In genomic region chr14:121994846-121995556, GRCm38 (mm10) we compare ENCODE assay signal across 24 mouse cellular contexts. TPM values are rescaled to one million over a fixed set of nuclear protein-coding genes. Genes with fewer than 3 reads are reported as not detected.
DNase-seq lines count a peak whose midpoint lies in the region; ATAC-seq and TF ChIP-seq lines count a peak whose summit lies in the region.
"Had no signal": no experiment of that assay in that cellular context is flagged by ENCODE, and none has a peak within 500 bp of the region (broad histone marks: within the 10 kb centered on the region; RNA-seq: fewer than 3 reads in every experiment).

No protein-coding gene starts in this region.

- no peak for ATAC-seq in intestine, embryonic 14.5 days (replicated peaks; ENCODE audit: low FRiP score, low TSS enrichment, low read depth)
- no peak for ATAC-seq in intestine, embryonic 15.5 days
- ATAC-seq in megakaryocyte, adult 5-6 weeks (ENCODE audit: poor library complexity, severe bottlenecking): peak; percentile 79
- ATAC-seq in hindbrain, embryonic 13.5 days (ENCODE audit: low FRiP score): no peak
- ATAC-seq: Patski had no signal

- H3K4me1 ChIP-seq in intestine, embryonic 14.5 days (replicated peaks; ENCODE audit: control insufficient read depth, insufficient read depth, low read length): no peaks in the 10 kb centered on the region
- no peaks in the 10 kb centered on the region for H3K4me1 ChIP-seq in intestine, embryonic 15.5 days (replicated peaks)
- H3K4me1 ChIP-seq in bone marrow, adult 2 months (ENCODE audit: control insufficient read depth, insufficient read depth, low read length): peaks cover 14% of the 10 kb centered on the region
- H3K4me1 ChIP-seq in hindbrain, embryonic 13.5 days (replicated peaks): no peaks in the 10 kb centered on the region
- H3K4me1 ChIP-seq: midbrain, embryonic 10.5 days had no signal

- peaks cover 30% of the 10 kb centered on the region for H3K36me3 ChIP-seq in intestine, embryonic 14.5 days (ENCODE audit: control insufficient read depth, insufficient read depth, low read length)
- H3K36me3 ChIP-seq in intestine, embryonic 15.5 days: peaks cover 3% of the 10 kb centered on the region; the same call in 1 of the 2 replicates
- H3K36me3 ChIP-seq in hindbrain, embryonic 13.5 days: peaks cover 36% of the 10 kb centered on the region

- H3K9ac ChIP-seq in intestine, embryonic 14.5 days (ENCODE audit: low read length): no peak overlapping the region
- H3K9ac ChIP-seq in intestine, embryonic 15.5 days: no peak overlapping the region
- no peak overlapping the region for H3K9ac ChIP-seq in hindbrain, embryonic 13.5 days
- H3K9ac ChIP-seq: heart, embryonic 15.5 days; limb, embryonic 13.5 days had no signal

- DNase-seq in intestine, embryonic 14.5 days (ENCODE audit: low spot score): peak; percentile 31
- DNase-seq in 416B (ENCODE audit: low read depth): peak; percentile 52
- no peak for DNase-seq in c-Kit-positive CD71-positive TER-119-positive erythroid progenitor cells, embryonic 14.5 days (ENCODE audit: low spot score)
- no peak for DNase-seq in right cerebral cortex, postnatal 4 days
- DNase-seq: adrenal gland, adult 8-10 months; cerebellum, adult 11-12 months; cerebellum, postnatal 14 days; gastrocnemius, adult 2 months; heart, postnatal 4 days; kidney, postnatal 4 days; thymus, postnatal 25 days had no signal

- no peak overlapping the region for H3K27ac ChIP-seq in intestine, embryonic 14.5 days (ENCODE audit: low read depth)
- H3K27ac ChIP-seq in intestine, embryonic 15.5 days: no peak overlapping the region
- H3K27ac ChIP-seq in bone marrow, adult 2 months (ENCODE audit: control insufficient read depth, insufficient read depth, low read depth, low read length, poor library complexity): peak overlapping the region; percentile 45; the same call in 1 of the 2 replicates
- H3K27ac ChIP-seq in hindbrain, embryonic 13.5 days: no peak overlapping the region
- H3K27ac ChIP-seq: gastrocnemius, adult 2 months; heart, embryonic 15.5 days; limb, embryonic 13.5 days; midbrain, embryonic 10.5 days had no signal

- 90% methylated on average over 7 of the region's 7 CpGs for WGBS in intestine, embryonic 14.5 days
- 91% methylated on average over 7 of the region's 7 CpGs for WGBS in intestine, embryonic 15.5 days
- 48% methylated on average over 7 of the region's 7 CpGs for WGBS in bone marrow, adult 2 months
- 94% methylated on average over 7 of the region's 7 CpGs for WGBS in hindbrain, embryonic 13.5 days

- H3K4me2 ChIP-seq in intestine, embryonic 14.5 days (ENCODE audit: low read length): no peak overlapping the region
- no peak overlapping the region for H3K4me2 ChIP-seq in intestine, embryonic 15.5 days (replicated peaks)
- H3K4me2 ChIP-seq in hindbrain, embryonic 13.5 days: no peak overlapping the region
- H3K4me2 ChIP-seq: heart, embryonic 15.5 days; limb, embryonic 13.5 days had no signal

- no peaks in the 10 kb centered on the region for H3K27me3 ChIP-seq in intestine, embryonic 14.5 days (replicated peaks; ENCODE audit: control insufficient read depth, insufficient read depth, low read length)
- no peaks in the 10 kb centered on the region for H3K27me3 ChIP-seq in intestine, embryonic 15.5 days (replicated peaks)
- H3K27me3 ChIP-seq in hindbrain, embryonic 13.5 days: no peaks in the 10 kb centered on the region
- H3K27me3 ChIP-seq: heart, embryonic 15.5 days; limb, embryonic 13.5 days; Patski had no signal

- no peak overlapping the region for H3K4me3 ChIP-seq in intestine, embryonic 14.5 days (ENCODE audit: low read depth, low read length)
- H3K4me3 ChIP-seq in intestine, embryonic 15.5 days (replicated peaks): no peak overlapping the region
- H3K4me3 ChIP-seq in bone marrow, adult 2 months (replicated peaks; ENCODE audit: control insufficient read depth, low read depth, low read length): no peak overlapping the region
- H3K4me3 ChIP-seq in hindbrain, embryonic 13.5 days: no peak overlapping the region
- H3K4me3 ChIP-seq: gastrocnemius, adult 2 months; heart, embryonic 15.5 days; limb, embryonic 13.5 days; midbrain, embryonic 10.5 days had no signal

- TF ChIP-seq POLR2A in bone marrow, adult 2 months (IDR thresholded peaks at IDR 0.05; ENCODE audit: borderline replicate concordance, control insufficient read depth, low read depth, low read length): no peak

- TF ChIP-seq CTCF in bone marrow, adult 2 months (IDR thresholded peaks at IDR 0.05; ENCODE audit: control insufficient read depth, insufficient read depth, low read length): no peak

- H3K9me3 ChIP-seq in intestine, embryonic 14.5 days (ENCODE audit: control insufficient read depth, low read length): no peaks in the 10 kb centered on the region
- no peaks in the 10 kb centered on the region for H3K9me3 ChIP-seq in intestine, embryonic 15.5 days
- no peaks in the 10 kb centered on the region for H3K9me3 ChIP-seq in hindbrain, embryonic 13.5 days
- H3K9me3 ChIP-seq: heart, embryonic 15.5 days; limb, embryonic 13.5 days; midbrain, embryonic 10.5 days had no signal

RNA-seq across cellular contexts. Expression of gene Gpr183, which starts 30.0 kb away (rescaled TPM):
- 3.4 and 4.7 TPM in 2 replicates for polyA plus RNA-seq in intestine, embryonic 14.5 days (2014; fragmentation: Nextera tagmentation; extraction: Ambion mirVana)
- 3.7 TPM in 2 replicates for polyA plus RNA-seq in intestine, embryonic 15.5 days (2015; fragmentation: Nextera tagmentation; extraction: Ambion mirVana)
- polyA plus RNA-seq in bone marrow, adult 2 months (2011; ENCODE audit: insufficient read depth, insufficient read length, low replicate concordance, missing spikeins): 0.83 and 1.5 TPM in 2 replicates
- total RNA-seq in megakaryocyte, adult 5-6 weeks (2015): 39.0 and 39.1 TPM in 2 replicates
- 33.8 and 36.4 TPM in 2 replicates for total RNA-seq in megakaryocyte, adult 5-6 weeks (2017)
- polyA plus RNA-seq in hindbrain, embryonic 13.5 days (2015; fragmentation: Nextera tagmentation; extraction: Ambion mirVana): 1.0 and 1.2 TPM in 2 replicates
- polyA plus RNA-seq: Patski had no signal

RNA-seq across cellular contexts. Expression of gene Timm8a2, which starts 39.5 kb away (rescaled TPM):
- not detected in 2 replicates for polyA plus RNA-seq in intestine, embryonic 14.5 days (2014; fragmentation: Nextera tagmentation; extraction: Ambion mirVana)
- not detected in 2 replicates for polyA plus RNA-seq in intestine, embryonic 15.5 days (2015; fragmentation: Nextera tagmentation; extraction: Ambion mirVana)
- polyA plus RNA-seq in bone marrow, adult 2 months (2011; ENCODE audit: insufficient read depth, insufficient read length, low replicate concordance, missing spikeins): not detected in 2 replicates
- total RNA-seq in megakaryocyte, adult 5-6 weeks (2015): not detected in 2 replicates
- 0.18 TPM in 1 of 2 replicates, not detected in the other for total RNA-seq in megakaryocyte, adult 5-6 weeks (2017)
- polyA plus RNA-seq in hindbrain, embryonic 13.5 days (2015; fragmentation: Nextera tagmentation; extraction: Ambion mirVana): not detected in 2 replicates
- total RNA-seq: adrenal gland, adult 8-10 months; gastrocnemius, adult 2 months; heart, postnatal 4 days had no signal
- polyA plus RNA-seq: forebrain, embryonic 11.5 days; gonadal fat pad, adult 2 months; heart, embryonic 15.5 days; kidney, embryonic 14.5 days; limb, embryonic 13.5 days; liver, embryonic 16.5 days; midbrain, embryonic 10.5 days; neural tube, embryonic 14.5 days; Patski had no signal

Comparison
In these comparisons a context has a peak if more than half of its experiments do, and no peak if none do; other contexts are left out.
1. DNase-seq: peak in intestine, embryonic 14.5 days (single experiment) and 416B (single experiment); none in c-Kit-positive CD71-positive TER-119-positive erythroid progenitor cells, embryonic 14.5 days (single experiment) and right cerebral cortex, postnatal 4 days (single experiment).